Mouse (Mus musculus): ENCODE measurements at regions not wholly inside any gene's neighbourhood (a gene's known extent, or its start where the extent isn't known, plus 50 kb on each side); places are given as distances from the start of the nearest gene placed in this dataset.

GRCm38 (mm10) chr10:66733631-66734030, 362.3 kb upstream of the Jmjd1c start:
- no peak for TF ChIP-seq POLR2A (IDR thresholded peaks at IDR 0.05; ENCODE audit: borderline replicate concordance, extremely low read depth, low read depth, low read length)
- TF ChIP-seq CTCF (IDR thresholded peaks at IDR 0.05; ENCODE audit: insufficient read depth, low read length) = no peak

Measured in lung, adult 2 months (tissue).